Mouse (Mus musculus) heart, postnatal 36 days (tissue): ENCODE data around the gene Rnf220. TPM values are rescaled to one million over a fixed set of nuclear protein-coding genes. Genes with fewer than 3 reads are reported as not detected.

Experiments
- DNase-seq, 2 experiments: peaks; one replicate each; pipeline ENCODE4 v3.0.0; 2021 to 2022
- intact Hi-C: fragments of 180-260 bp; cut with DNase I; formaldehyde crosslinking; loops from one replicate; pipeline ENCODE4 v1.15.1; 2025
- total RNA-seq, 2 experiments: library from RNA; stranded (reverse); gene quantifications; 2 replicates each; pipeline ENCODE4 v1.2.3; 2021

Gene Rnf220
- total RNA-seq, 2 experiments from 2014 or later: 33.7 to 36.0 TPM

DNA sequence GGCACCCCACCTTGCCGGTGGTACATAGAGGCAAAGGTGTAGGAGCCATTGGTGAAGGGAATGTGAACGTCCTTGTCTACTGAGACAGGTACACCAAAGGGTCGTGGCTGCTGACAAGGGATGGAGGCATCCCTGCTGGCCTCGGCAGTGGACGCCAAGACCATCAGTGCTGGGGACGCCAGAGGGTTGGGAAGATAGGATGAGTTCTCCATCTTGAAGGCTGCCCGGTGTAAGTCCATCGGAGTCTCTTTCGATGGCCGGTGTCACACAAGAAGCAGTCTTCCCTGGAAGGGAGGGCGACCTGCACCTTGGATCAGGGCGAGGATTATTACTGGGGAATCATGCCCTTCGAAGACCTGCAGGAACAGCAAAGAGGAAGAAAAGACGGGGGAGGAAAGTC lies 6.9 kb downstream of the Rnf220 start:
- intact Hi-C loops: no loop called here
- DNase-seq: no peak

DNA sequence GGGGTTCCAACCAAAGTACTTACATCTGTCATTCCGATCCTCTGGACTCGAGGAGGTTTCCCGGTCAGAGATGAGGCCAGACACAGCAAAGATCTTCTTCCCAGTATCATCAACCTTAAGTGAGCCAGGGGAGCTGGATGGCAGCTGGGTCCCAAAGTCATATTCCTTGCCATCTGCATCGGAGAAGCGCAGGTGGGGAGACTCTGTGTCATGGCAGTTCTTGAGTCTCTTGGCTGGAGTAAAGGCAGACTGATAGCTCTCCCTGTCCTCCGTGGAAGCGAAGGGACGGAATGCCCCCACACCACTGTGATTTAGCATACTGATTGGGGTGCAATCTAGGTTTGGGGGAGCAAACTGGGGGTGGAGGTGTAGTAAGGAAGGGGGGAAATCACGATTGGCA lies 7.3 kb downstream of the Rnf220 start:
- DNase-seq: no peak
- intact Hi-C loops: no loop called here

DNA sequence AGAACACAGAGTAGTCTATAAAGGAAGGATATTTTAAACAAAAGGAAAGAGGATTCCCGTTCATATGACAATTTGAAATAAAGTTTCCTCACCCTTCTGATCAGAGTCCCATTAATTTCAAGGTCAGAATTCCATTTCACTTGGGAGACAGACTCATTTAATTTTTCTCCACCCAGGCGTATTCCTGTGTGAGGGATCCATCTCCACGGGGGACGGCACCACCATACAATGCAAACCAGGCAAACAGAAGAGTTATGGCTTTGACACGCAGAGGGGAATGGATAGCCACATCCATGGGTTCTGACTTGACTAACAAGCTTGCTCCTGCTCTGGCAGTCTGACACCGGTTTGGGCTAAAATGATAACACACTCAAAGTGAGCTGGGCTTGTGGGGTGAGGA lies 9.4 kb downstream of the Rnf220 start:
- DNase-seq: no peak
- intact Hi-C loops: no loop called here

DNA sequence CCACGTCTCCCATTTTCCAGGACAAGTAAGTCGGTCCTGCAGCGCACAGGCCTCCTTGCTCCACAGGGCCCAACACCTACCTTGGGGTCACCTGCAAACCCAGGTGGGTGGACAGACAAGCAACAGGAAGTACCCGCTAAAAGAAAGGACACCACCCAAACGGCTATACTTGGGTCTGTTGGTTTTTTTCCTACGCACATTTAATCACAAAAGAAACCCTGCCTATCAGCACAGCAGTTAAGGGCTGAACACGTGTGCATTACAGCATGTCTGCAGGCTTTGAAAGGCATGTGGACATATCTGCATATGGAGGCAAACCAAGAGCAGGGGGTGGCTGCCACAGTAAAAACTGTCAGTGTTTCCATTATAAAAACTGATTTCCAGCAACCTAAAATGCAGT lies 10.7 kb downstream of the Rnf220 start:
- no peak for DNase-seq
- intact Hi-C loops: no loop called here

DNA sequence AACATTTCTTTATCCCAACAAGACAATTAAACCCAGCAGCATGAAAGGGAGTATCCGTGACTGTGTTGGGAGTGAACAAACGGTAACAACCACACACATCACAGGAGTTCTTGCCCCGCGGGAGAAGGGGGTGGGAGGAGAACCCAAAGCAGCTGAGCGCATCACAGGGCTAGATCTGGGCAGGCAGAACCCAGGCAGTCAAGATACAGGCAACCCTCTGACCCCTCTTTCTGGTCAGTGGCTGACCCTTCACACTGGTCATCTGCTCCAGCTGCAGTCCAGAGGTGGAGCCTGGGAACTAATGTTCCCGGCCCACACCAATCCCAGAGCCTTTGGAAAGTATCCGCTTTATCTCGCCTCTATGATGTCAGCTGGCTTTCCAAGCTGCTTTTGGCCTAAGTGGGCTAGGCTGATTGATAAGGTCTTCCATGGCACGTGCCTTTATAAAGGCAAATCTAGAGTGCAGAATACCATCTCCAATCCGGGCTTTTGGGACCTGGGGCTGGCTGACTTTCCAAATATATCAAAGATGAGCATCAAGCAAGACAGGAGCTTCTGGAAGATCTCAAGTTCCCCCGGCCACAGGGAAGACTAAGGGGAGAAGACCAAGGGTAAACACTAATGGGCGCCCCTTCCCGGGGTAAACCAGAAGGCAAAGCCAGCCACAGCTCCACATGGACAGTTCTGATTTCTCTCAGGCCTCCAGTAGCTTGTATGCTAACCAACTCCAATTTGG lies 11.6 kb downstream of the Rnf220 start:
- intact Hi-C loops: no loop called here
- no peak for DNase-seq

DNA sequence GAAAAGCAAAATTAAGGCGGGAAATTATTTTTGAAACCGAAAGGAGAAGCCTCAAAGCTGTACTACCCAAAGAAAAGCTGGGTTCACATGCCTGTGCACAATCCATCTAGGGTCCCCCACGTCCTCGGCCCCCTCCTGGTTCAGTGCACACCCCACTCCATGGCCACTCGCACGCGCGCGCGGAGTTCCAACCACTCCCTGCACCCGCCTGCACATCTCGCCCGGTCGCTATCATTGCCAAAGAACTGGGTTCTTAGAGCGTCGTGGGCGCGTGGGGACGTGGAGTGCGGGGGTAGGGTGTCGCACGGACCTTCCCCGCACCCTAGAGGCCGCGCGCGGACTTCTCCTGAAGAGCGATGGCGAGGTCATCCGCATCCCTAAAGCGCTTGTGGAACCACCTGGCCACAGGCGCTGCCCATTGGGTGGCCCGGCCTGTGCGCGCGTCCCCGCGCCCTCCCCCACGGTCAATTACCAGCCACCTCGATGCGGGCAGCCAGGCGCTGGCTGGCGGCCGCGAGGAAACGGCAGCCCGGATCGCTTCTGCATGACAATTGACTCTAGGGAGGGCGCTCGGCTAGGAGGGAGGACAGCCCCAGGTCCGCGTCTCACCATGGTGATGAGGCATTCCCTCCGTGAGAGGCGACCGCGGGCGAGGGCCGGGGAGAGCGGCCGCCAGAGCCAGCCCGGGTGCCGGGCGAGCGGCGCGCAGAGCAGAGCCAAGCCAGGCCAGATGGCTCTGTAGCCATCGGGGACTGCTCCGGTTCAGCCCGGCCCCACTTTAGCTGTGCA lies 12.4 kb downstream of the Rnf220 start:
- intact Hi-C loops: loop anchor here (5.0 kb wide), 1 partner anchor 137 kb away; no protein-coding TSS in a partner anchor
- DNase-seq: peak; percentile 38 to 54

DNA sequence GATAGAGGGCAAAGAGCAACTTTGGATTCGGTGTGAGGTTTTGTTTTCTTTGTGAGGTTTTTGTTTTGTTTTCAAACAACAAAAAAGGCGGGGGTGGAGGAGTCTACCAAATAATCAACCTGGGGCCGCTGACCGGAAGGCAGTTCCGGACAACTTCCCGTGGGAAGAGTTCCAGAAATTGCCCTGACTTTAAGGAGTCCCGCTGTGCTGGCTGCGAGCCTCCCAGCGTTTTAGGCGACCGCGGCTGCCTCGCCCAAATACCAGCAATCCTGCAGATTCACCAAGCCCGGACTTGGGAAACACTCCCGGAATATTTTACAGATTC lies 13.0 kb downstream of the Rnf220 start:
- DNase-seq: peak in 1 of 2 experiments; percentile 63
- intact Hi-C loops: loop anchor here (5.0 kb wide), 1 partner anchor 137 kb away; no protein-coding TSS in a partner anchor

DNA sequence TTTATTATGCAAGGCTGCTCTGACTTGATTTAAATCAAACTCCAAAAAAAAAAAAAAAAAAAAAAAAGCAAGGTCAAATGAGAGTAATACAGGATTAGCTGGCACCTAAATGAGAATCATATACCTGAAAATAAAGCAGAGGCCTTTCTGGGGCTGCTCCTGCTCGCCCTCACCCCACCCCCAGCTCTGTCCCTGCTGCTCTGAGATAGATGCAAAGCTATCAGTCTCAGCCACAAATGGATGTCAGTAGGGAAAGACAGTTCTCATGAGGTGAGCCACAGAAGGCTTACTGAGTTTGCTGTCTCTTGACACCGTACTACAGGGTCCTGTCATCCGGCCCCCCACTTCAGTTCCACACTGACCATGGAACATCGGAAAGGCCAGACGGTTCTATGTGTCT lies 14.7 kb downstream of the Rnf220 start:
- intact Hi-C loops: loop anchor here (5.0 kb wide), 1 partner anchor 135 kb away; no protein-coding TSS in a partner anchor
- no peak for DNase-seq

DNA sequence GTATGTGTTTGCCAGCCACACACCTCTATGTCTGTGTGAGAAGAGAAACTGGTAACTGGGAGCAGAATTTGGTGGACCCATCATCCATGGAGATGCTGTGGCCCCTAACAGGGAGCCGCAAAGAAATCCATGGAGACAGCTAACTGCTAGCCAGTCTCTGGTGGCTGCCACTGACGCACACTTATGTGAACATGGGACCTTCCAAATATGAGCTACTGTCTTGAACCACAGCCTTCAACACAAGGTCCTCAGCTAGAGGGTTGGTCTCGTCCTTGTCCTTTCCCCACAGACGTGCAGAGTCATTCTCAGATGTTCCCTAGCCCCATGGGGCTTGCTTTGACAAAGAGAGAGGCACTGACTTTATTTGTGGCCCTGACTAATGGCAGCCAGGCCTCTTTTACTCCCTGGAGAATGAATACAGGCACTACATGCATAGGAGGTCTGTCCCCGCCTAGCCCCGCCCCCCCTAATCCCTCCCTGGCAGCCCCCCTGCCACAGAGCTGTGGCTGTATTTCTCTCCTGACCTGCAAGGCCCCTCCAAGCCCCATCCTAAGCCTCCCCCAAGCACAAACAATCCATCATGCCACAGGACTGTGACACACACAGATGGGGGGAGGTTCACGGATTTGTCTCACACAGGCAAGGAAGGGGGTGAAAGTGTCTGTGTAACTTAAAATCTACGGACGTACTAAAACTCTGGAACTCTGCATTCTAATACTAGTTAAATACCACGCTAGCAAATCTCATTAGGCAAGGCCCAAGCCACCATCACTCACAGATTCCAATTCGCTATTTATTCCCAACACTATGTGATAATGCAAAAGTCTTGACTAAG lies 16.0 kb downstream of the Rnf220 start:
- intact Hi-C loops: loop anchor here (5.0 kb wide), 1 partner anchor 134 kb away; no protein-coding TSS in a partner anchor
- DNase-seq: no peak

DNA sequence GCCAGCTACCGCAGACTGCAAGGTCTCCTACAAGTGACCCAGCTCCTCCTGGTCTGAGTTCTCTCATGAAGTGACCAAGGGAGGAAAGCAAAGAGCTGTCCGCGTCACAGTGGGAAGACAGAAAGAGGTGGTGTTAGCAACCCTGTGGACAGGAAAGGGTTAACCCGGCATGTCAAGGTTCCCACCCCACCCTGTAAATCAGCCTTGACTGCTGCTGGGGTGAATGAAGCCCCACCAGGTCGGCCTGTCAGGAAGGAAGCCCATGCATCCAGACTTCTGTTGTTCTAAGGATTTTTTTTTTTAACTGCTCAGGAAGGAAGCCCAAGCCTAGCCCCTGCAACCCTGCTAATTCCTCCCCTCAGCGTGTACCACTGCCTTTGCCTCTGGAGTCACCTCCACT lies 16.9 kb downstream of the Rnf220 start:
- intact Hi-C loops: loop anchor here (2.0 to 5.0 kb wide), 2 partner anchors 15 to 133 kb away; no protein-coding TSS in a partner anchor
- no peak for DNase-seq

DNA sequence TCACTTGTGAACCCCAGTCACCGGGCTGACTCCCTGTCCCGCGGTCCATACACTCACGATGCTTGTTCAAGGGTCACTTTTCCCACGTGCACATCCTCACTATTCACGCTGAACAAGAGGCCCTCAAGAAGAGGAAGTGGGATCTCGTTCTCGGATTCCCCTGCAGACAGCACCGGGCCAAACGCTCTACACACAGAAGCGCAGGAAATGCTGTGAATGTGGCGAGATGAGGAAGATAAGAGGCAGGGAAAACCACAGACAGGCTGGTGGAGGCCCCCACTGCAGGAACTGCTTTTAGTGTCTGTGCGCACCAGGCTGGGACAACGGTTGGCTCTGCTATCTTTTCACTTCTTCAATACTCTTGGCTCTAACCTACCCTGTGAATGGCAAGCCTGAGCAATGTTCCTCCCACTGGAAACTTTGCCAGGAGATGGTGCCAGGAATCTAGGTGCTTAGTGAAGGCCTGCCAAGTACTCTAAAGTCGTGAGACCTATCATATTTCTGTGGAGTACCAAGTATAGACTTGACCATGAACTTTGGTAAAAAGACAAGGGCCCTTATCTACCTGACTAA lies 18.7 kb downstream of the Rnf220 start:
- peak; percentile 8 to 32 for DNase-seq
- intact Hi-C loops: loop anchor here (2.0 kb wide), 1 partner anchor 17 kb away; no protein-coding TSS in a partner anchor

DNA sequence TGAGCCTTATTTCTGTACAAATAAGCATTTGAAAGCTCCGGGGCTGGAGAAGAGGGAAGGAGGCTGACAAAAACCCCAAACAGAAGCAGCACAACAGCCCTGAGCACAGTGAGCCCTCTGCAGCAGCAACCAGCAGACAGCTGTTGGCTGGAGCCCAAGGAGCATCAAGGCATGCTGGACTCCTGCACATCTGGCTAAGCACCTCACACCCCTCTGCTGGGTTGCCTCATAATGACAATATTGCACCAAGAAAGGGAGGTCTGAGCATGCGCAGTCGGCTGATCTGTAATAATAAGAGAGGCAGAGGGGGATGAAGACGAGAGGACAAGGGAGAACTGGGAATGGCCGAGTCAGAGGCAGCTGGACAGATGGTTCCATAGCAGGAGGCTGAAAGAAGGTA lies 19.5 kb downstream of the Rnf220 start:
- intact Hi-C loops: no loop called here
- DNase-seq: no peak

DNA sequence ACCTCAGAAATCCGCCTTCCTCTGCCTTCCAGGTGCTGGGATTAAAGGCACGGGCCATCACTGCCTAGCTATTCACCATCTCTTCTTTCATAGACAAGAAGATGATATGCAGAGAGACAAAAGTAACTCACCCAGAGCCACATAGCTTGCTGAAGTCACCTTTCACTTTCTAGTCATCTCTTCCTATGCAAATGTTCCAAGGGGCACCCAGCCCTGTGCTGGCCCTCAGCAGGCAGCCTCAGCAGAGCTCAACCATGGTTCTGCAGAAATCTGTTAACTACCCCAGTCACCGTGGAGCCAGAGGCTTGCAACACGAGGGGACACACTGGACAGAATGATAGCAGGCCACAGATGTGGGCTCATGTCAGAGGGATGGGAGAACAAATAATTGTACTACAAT lies 20.1 kb downstream of the Rnf220 start:
- intact Hi-C loops: no loop called here
- DNase-seq: no peak

DNA sequence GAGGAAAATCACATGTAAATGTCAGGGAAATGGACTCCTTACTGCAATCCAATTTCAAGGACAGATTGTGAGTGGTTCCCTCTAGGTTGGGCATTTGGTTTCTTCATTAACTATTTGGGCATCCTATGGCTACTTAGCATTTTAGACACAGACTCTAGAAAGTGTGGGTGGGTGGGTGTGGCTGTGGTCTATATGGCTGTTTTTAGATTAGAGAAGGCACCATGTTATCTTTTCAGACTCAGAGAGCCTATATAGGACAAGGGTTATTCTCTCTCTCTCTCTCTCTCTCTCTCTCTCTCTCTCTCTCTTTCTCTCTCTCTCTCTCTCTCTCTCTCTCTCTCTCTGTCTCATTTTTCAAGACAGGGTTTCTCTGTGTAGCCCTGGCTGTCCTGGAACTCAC lies 20.5 kb downstream of the Rnf220 start:
- intact Hi-C loops: no loop called here
- no peak for DNase-seq

DNA sequence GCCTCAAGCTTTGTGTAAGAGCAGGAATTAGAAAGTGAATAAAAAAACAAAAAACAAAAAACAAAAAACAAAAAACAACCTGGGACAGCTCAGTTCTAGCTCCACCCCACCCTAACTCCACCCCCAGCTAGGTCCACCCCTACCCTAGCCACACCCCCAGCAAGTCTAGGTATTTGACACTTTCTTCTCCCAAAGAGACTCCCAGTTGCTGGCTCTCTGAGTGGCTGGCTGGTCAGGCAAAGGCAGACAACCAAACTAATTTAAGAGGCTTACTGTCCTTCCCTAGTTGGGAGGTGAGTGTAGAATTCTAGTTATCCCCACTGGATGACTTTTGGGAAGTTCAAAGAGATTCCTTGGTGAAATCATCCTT lies 22.9 kb downstream of the Rnf220 start:
- no peak for DNase-seq
- intact Hi-C loops: no loop called here

DNA sequence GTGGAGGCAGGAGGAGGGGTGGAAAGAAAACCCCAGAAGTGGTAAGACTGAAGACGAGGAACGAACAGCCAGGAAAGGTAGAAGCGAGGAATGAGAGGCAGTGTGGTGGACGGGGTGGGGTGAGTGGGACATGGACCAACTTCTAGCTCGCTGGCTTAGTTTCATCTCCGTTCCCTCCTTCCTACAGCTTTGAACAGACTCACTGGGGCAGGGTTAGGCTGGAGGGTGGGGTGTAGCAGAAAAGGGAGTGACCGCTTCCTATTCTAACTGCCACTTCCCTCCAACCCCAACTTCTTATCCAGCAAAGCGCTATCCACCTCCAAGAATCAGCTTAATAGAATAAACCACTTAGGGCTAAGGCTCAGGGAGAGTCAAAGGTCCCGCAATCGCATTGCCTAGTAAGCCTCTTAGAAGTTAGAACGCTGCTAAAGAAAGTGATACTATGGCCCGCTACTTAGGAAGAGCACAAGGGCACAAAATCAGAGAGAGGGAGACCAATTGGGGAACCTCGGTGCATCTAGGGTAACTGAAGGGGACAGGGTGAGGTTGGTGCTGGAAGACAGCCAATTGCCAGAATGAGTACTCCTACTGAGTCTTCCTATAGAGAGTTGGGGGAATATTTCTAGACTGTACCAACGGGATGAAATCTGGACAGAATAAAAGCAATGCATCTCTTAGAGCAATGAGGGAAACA lies 23.4 kb downstream of the Rnf220 start:
- no peak for DNase-seq
- intact Hi-C loops: no loop called here

DNA sequence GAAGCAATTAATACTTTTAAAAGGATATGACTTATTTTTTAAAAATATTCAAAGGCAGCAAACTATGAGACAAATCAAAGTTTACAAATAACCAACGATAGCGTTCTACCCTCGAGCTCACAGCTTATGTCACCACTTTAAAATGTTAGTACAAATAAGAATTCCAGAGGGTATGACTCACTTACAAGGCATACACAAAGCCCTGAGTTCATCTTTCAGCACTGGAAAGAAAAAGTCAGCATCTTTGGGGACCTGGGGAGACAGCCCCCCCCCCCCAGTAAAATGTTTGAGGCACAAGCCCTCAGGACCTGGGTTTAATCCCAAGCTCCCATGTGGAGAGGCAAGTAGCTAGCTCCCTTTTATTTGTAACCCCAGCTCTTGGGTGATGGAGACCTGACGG lies 27.4 kb downstream of the Rnf220 start:
- intact Hi-C loops: no loop called here
- no peak for DNase-seq

DNA sequence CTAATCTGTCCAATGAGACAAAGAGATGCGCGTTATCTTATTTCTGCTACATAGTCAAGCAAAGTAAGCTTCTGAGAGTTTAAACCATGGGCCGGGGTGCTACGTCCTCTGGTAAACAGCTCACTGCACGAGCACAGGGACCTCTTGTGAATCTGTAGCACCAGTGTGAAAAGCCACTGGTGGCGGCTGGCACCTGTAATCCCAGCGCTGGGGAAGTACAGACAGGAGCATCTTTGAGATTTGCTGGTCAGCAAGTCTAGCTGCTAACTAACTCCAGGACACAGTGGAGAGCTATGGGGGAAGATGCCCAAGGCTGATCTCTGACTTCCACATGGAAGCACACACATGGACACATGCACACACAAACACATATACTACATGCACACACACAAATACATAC lies 28.9 kb downstream of the Rnf220 start:
- intact Hi-C loops: no loop called here

DNA sequence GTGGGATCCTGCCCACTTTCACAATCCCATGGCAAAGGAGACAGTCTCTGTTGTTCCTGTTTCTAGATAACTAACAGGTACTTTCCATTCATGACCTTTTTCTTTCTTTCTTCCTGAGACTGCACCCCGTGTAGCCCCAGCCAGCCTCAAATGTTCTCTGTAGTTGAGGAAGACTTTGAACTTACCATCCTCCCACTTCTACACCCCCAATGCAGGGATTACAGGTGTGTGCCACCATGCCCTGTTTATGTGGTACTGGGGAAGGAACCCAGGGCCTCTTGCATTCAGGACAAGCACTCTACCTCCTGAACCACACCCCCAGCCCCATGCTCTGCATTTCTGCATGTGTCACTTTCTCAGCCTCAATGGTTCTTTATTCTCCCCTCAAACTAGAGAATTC lies 47.7 kb downstream of the Rnf220 start:
- no peak for DNase-seq
- intact Hi-C loops: no loop called here

More for the DNA sequence above, 28.9 kb downstream of the Rnf220 start:
- no peak for DNase-seq

DNA sequence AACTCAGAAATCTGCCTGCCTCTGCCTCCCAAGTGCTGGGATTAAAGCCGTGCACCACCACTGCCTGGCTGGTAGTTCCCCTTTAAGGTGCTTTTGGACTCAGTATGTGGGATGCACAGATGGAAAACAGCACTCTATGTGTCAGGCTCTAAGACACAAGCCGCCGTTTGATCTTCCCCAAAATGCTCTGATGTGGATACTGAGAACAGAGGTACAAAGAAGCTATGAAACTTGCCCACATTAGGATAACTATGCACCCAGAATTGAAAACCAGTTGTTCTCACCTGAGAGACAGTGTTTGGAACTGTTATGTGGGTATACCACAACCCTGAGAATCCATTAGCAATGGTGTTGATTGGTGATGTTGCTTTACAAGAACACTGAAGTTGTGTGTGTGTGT lies 48.9 kb downstream of the Rnf220 start:
- intact Hi-C loops: no loop called here
- DNase-seq: no peak
